Mouse (Mus musculus): ENCODE results near the gene Krtap16-3. TPM values are rescaled to one million over a fixed set of nuclear protein-coding genes. Genes with fewer than 3 reads are reported as not detected.
A peak's percentile ranks its signal among the peaks of the same experiment; 100 is the strongest.

Gene Krtap16-3
- not detected in 2 replicates for polyA plus RNA-seq (2015; fragmentation: Nextera tagmentation; extraction: Ambion mirVana)

DNA sequence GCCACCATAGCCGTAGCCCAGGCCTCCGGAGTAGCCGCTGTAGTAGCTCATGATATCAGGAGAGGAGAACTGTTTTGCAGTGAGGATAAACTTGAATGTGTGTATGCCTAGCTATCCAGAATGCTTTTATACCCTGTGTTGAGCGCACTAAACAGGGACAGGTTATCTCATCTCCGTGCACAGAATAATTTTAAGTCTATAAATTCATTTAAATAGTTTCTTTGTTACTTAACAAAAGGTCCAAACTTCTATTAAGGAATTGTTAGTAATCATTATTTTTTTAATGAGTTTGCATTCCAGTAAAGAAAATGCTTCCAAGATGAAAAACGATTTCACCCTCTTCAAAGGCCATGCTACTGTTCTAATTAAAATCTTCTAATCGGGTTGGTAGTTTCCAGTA is at the start of gene Krtap16-3:
Gene Krtap16-3, minus strand, starts transcription at position 101 of the 400 bp plus-strand sequence.
- TF ChIP-seq CTCF (IDR thresholded peaks at IDR 0.05; ENCODE audit: low read depth), result no peak

DNA sequence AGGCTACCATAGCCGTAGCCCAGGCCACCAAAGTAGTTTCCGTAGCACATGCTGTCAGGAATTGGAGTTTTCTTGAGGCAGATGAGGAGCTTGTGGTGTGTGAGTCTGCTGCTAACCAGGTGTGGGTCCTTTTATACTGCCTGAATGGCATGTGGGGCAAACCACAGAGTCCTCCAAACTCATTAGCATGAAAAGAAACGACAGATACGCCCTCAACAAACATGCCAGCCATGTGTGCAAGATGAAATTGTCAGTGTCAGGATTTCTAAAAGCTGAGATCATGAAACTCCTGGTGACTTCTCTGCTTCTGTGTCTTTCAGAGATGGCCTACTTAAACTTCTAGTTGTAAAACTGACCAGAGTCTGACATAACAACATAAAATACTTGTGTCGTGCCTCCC is 48.0 kb upstream of the Krtap16-3 start, which contains the start of gene Krtap22-2:
Gene Krtap22-2, minus strand, starts transcription at position 101 of the 400 bp plus-strand sequence.
- H3K27ac ChIP-seq, result no peak within 1 kb of the TSS

More for the DNA sequence above, at the start of gene Krtap16-3:
- H3K9me3 ChIP-seq (replicated peaks; ENCODE audit: low read length), result no peaks in the 10 kb centered on the region
- no peak for DNase-seq (ENCODE audit: low spot score)
- H3K27ac ChIP-seq, result no peak within 1 kb of the TSS
- H3K9ac ChIP-seq (ENCODE audit: low read depth, low read length), result no peak within 1 kb of the TSS
- H3K36me3 ChIP-seq (ENCODE audit: insufficient read depth, low read length), result no peaks in the 10 kb centered on the region
- ATAC-seq (replicated peaks; ENCODE audit: low FRiP score, low read depth), result no peak
- WGBS, result 87% methylated on average over 7 of the region's 7 CpGs
- H3K4me2 ChIP-seq (ENCODE audit: low read length), result no peak within 1 kb of the TSS
- H3K4me3 ChIP-seq (replicated peaks; ENCODE audit: low read depth, low read length), result no peak within 1 kb of the TSS
- H3K27me3 ChIP-seq (ENCODE audit: insufficient read depth, low read length), result no peaks in the 10 kb centered on the region
- H3K4me1 ChIP-seq (replicated peaks; ENCODE audit: insufficient read depth, low read length), result no peaks in the 10 kb centered on the region

DNA sequence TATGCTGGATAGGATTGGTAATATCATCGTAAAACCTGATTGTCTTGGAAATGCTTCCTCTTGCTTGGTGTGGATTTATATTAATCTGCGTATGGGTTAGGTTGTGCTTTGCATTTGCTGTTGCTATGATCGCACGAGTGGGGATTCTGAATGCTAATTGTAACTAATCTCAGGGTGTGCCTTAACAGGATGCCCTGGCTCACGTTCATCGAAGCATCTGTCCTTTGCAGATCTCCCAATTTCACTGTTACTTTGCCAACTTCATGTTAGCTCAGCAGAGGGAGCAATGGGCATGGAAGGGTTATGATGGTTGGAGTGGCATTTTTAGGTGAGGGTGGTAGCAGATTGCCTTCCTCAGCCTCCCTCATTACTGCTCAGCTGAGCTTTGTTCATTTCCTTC is 21.6 kb downstream of the Krtap16-3 start:
- TF ChIP-seq CTCF (IDR thresholded peaks at IDR 0.05; ENCODE audit: low read depth), result no peak
- H3K36me3 ChIP-seq (ENCODE audit: insufficient read depth, low read length), result no peaks in the 10 kb centered on the region
- no peaks in the 10 kb centered on the region for H3K27me3 ChIP-seq (ENCODE audit: insufficient read depth, low read length)
- H3K9ac ChIP-seq (ENCODE audit: low read depth, low read length), result no peak overlapping the region
- H3K4me1 ChIP-seq (replicated peaks; ENCODE audit: insufficient read depth, low read length), result no peaks in the 10 kb centered on the region
- H3K9me3 ChIP-seq (replicated peaks; ENCODE audit: low read length), result no peaks in the 10 kb centered on the region
- H3K4me3 ChIP-seq (replicated peaks; ENCODE audit: low read depth, low read length), result no peak overlapping the region
- H3K4me2 ChIP-seq (ENCODE audit: low read length), result no peak overlapping the region
- H3K27ac ChIP-seq, result no peak overlapping the region
- WGBS, result 84% methylated on average over 6 of the region's 6 CpGs
- DNase-seq (ENCODE audit: low spot score) (no peak), ATAC-seq (replicated peaks; ENCODE audit: low FRiP score, low read depth) (no peak)

More for the DNA sequence above, 48.0 kb upstream of the Krtap16-3 start, which contains the start of gene Krtap22-2:
- TF ChIP-seq CTCF (IDR thresholded peaks at IDR 0.05; ENCODE audit: low read depth), result no peak
- no peak within 1 kb of the TSS for H3K4me3 ChIP-seq (replicated peaks; ENCODE audit: low read depth, low read length)
- H3K9ac ChIP-seq (ENCODE audit: low read depth, low read length), result no peak within 1 kb of the TSS
- no peaks in the 10 kb centered on the region for H3K36me3 ChIP-seq (ENCODE audit: insufficient read depth, low read length)
- H3K4me1 ChIP-seq (replicated peaks; ENCODE audit: insufficient read depth, low read length), result no peaks in the 10 kb centered on the region
- 81% methylated on average over 5 of the region's 5 CpGs for WGBS
- H3K4me2 ChIP-seq (ENCODE audit: low read length), result no peak within 1 kb of the TSS
- no peak for DNase-seq (ENCODE audit: low spot score)
- H3K9me3 ChIP-seq (replicated peaks; ENCODE audit: low read length), result no peaks in the 10 kb centered on the region
- no peak for ATAC-seq (replicated peaks; ENCODE audit: low FRiP score, low read depth)
- H3K27me3 ChIP-seq (ENCODE audit: insufficient read depth, low read length), result no peaks in the 10 kb centered on the region

DNA sequence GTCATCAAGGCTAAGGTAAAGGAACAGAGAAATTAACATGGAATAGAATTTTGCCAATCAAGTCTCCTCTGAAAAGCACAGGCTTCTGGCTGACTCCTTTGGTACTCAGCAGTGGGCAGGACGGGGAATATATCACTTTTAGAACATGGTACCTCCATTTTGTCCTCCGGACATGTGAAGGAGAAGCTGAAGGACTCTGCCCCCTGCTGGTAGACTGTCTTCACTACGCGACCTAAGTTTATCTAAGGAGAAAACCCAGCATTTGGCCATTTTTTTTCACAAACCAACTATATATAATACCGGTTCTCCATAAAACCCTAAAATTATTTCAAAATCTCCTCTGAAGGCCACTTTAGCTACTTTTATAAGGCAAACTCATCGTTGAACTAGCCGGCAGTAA is 24.4 kb downstream of the Krtap16-3 start:
- DNase-seq (ENCODE audit: low spot score), result peak; percentile 15
- no peaks in the 10 kb centered on the region for H3K27me3 ChIP-seq (ENCODE audit: insufficient read depth, low read length)
- 68% methylated on average over 7 of the region's 7 CpGs for WGBS

DNA sequence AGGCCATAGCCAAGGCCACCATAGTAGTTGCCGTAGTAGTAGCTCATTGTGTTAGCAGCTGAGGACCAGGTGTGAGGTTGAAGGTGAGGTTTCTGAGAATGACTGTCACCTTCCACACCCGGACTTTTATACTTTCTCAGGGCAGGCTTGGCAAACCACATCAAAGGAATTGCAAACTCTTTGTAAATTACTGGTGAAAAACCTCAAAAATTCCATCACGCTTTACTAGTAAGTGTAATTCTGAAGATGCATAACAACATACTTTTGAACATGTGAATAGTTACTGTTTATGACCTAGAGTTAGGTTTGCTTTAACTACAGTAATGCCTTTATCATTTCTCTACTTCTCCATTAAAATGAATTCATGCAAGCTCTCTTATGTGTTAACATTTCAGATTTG is 30.5 kb downstream of the Krtap16-3 start, which contains the start of gene Krtap19-9b:
Gene Krtap19-9b, minus strand, starts transcription at position 101 of the 400 bp plus-strand sequence.
- Histone ChIP-seq H3K9me3 (replicated peaks; ENCODE audit: low read length) (no peaks in the 10 kb centered on the region), H3K27ac (no peak within 1 kb of the TSS), H3K9ac (ENCODE audit: low read depth, low read length) (no peak within 1 kb of the TSS), H3K4me3 (replicated peaks; ENCODE audit: low read depth, low read length) (no peak within 1 kb of the TSS), H3K4me2 (ENCODE audit: low read length) (no peak within 1 kb of the TSS), H3K27me3 (ENCODE audit: insufficient read depth, low read length) (no peaks in the 10 kb centered on the region), H3K36me3 (ENCODE audit: insufficient read depth, low read length) (no peaks in the 10 kb centered on the region), H3K4me1 (replicated peaks; ENCODE audit: insufficient read depth, low read length) (no peaks in the 10 kb centered on the region)
- DNase-seq (ENCODE audit: low spot score) (no peak), ATAC-seq (replicated peaks; ENCODE audit: low FRiP score, low read depth) (no peak)
- 79% methylated on average over 3 of the region's 3 CpGs for WGBS
- TF ChIP-seq CTCF (IDR thresholded peaks at IDR 0.05; ENCODE audit: low read depth), result no peak

More for the DNA sequence above, 24.4 kb downstream of the Krtap16-3 start:
- Histone ChIP-seq H3K4me2 (ENCODE audit: low read length) (no peak overlapping the region), H3K27ac (no peak overlapping the region), H3K4me3 (replicated peaks; ENCODE audit: low read depth, low read length) (no peak overlapping the region), H3K36me3 (ENCODE audit: insufficient read depth, low read length) (no peaks in the 10 kb centered on the region), H3K9me3 (replicated peaks; ENCODE audit: low read length) (no peaks in the 10 kb centered on the region), H3K9ac (ENCODE audit: low read depth, low read length) (no peak overlapping the region), H3K4me1 (replicated peaks; ENCODE audit: insufficient read depth, low read length) (no peaks in the 10 kb centered on the region)
- ATAC-seq (replicated peaks; ENCODE audit: low FRiP score, low read depth), result no peak
- TF ChIP-seq CTCF (IDR thresholded peaks at IDR 0.05; ENCODE audit: low read depth), result peak; percentile 53

Other genes with a start within 250 kb of the Krtap16-3 start
- gene Krtap13-1, start 234.0 kb downstream of the Krtap16-3 start, polyA plus RNA-seq (2015; fragmentation: Nextera tagmentation; extraction: Ambion mirVana), result not detected in 2 replicates
- not detected in 2 replicates for gene Krtap13, start 211.2 kb downstream of the Krtap16-3 start, polyA plus RNA-seq (2015; fragmentation: Nextera tagmentation; extraction: Ambion mirVana)
- gene 2310034C09Rik, start 204.0 kb downstream of the Krtap16-3 start, polyA plus RNA-seq (2015; fragmentation: Nextera tagmentation; extraction: Ambion mirVana), result not detected in 2 replicates
- not detected in 2 replicates for gene 2310057N15Rik, start 188.7 kb downstream of the Krtap16-3 start, polyA plus RNA-seq (2015; fragmentation: Nextera tagmentation; extraction: Ambion mirVana)
- not detected in 2 replicates for gene Gm5965, start 185.0 kb downstream of the Krtap16-3 start, polyA plus RNA-seq (2015; fragmentation: Nextera tagmentation; extraction: Ambion mirVana)
- not detected in 2 replicates for gene Gm20741, start 150.7 kb downstream of the Krtap16-3 start, polyA plus RNA-seq (2015; fragmentation: Nextera tagmentation; extraction: Ambion mirVana)
- gene Krtap15, start 142.7 kb downstream of the Krtap16-3 start, polyA plus RNA-seq (2015; fragmentation: Nextera tagmentation; extraction: Ambion mirVana), result not detected in 2 replicates
- not detected in 2 replicates for gene Krtap14, start 136.7 kb downstream of the Krtap16-3 start, polyA plus RNA-seq (2015; fragmentation: Nextera tagmentation; extraction: Ambion mirVana)
- not detected in 2 replicates for gene Krtap19-1, start 93.5 kb downstream of the Krtap16-3 start, polyA plus RNA-seq (2015; fragmentation: Nextera tagmentation; extraction: Ambion mirVana)
- not detected in 2 replicates for gene Krtap19-2, start 88.6 kb downstream of the Krtap16-3 start, polyA plus RNA-seq (2015; fragmentation: Nextera tagmentation; extraction: Ambion mirVana)
- not detected in 2 replicates for gene Krtap19-3, start 84.8 kb downstream of the Krtap16-3 start, polyA plus RNA-seq (2015; fragmentation: Nextera tagmentation; extraction: Ambion mirVana)
- not detected in 2 replicates for gene Krtap19-4, start 77.8 kb downstream of the Krtap16-3 start, polyA plus RNA-seq (2015; fragmentation: Nextera tagmentation; extraction: Ambion mirVana)
- gene Krtap19-5, start 66.4 kb downstream of the Krtap16-3 start, polyA plus RNA-seq (2015; fragmentation: Nextera tagmentation; extraction: Ambion mirVana), result not detected in 2 replicates
- not detected in 2 replicates for gene Krtap19-9b, start 30.6 kb downstream of the Krtap16-3 start, polyA plus RNA-seq (2015; fragmentation: Nextera tagmentation; extraction: Ambion mirVana)
- gene Krtap22-2, start 47.9 kb upstream of the Krtap16-3 start, polyA plus RNA-seq (2015; fragmentation: Nextera tagmentation; extraction: Ambion mirVana), result not detected in 2 replicates
- not detected in 2 replicates for gene Gm10229, start 52.4 kb upstream of the Krtap16-3 start, polyA plus RNA-seq (2015; fragmentation: Nextera tagmentation; extraction: Ambion mirVana)
- not detected in 2 replicates for gene Krtap6-1, start 68.8 kb upstream of the Krtap16-3 start, polyA plus RNA-seq (2015; fragmentation: Nextera tagmentation; extraction: Ambion mirVana)
- not detected in 2 replicates for gene Gm10228, start 78.6 kb upstream of the Krtap16-3 start, polyA plus RNA-seq (2015; fragmentation: Nextera tagmentation; extraction: Ambion mirVana)
- not detected in 2 replicates for gene Krtap6-5, start 85.0 kb upstream of the Krtap16-3 start, polyA plus RNA-seq (2015; fragmentation: Nextera tagmentation; extraction: Ambion mirVana)
- not detected in 2 replicates for gene 1110025L11Rik, start 101.1 kb upstream of the Krtap16-3 start, polyA plus RNA-seq (2015; fragmentation: Nextera tagmentation; extraction: Ambion mirVana)
- gene Krtap6-3, start 121.1 kb upstream of the Krtap16-3 start, polyA plus RNA-seq (2015; fragmentation: Nextera tagmentation; extraction: Ambion mirVana), result not detected in 2 replicates
- not detected in 2 replicates for gene Gm6358, start 178.0 kb upstream of the Krtap16-3 start, polyA plus RNA-seq (2015; fragmentation: Nextera tagmentation; extraction: Ambion mirVana)
- not detected in 2 replicates for gene Gm10061, start 188.2 kb upstream of the Krtap16-3 start, polyA plus RNA-seq (2015; fragmentation: Nextera tagmentation; extraction: Ambion mirVana)
- gene Gm9789, start 195.1 kb upstream of the Krtap16-3 start, polyA plus RNA-seq (2015; fragmentation: Nextera tagmentation; extraction: Ambion mirVana), result not detected in 2 replicates
- not detected in 2 replicates for gene Gm7735, start 206.6 kb upstream of the Krtap16-3 start, polyA plus RNA-seq (2015; fragmentation: Nextera tagmentation; extraction: Ambion mirVana)
- not detected in 2 replicates for gene 1110057P08Rik, start 211.9 kb upstream of the Krtap16-3 start, polyA plus RNA-seq (2015; fragmentation: Nextera tagmentation; extraction: Ambion mirVana)
- not detected in 2 replicates for gene Krtap20-2, start 243.0 kb upstream of the Krtap16-3 start, polyA plus RNA-seq (2015; fragmentation: Nextera tagmentation; extraction: Ambion mirVana)

All from kidney, postnatal 0 days (tissue).